Mouse (Mus musculus) kidney, postnatal 10 days (tissue): ENCODE measurements around the gene Ift140.
A peak's percentile ranks its signal among the peaks of the same experiment; 100 is the strongest.
"Not testable (repeated sequence)": the region's sequence is repeated elsewhere in the genome, so short reads cannot be mapped to it uniquely, and the experiment has no call there.

Source experiments
- DNase-seq: peaks from one replicate; pipeline ENCODE4 v3.0.0; 2021; ENCODE audit warnings: mixed read lengths

Gene Ift140

DNA sequence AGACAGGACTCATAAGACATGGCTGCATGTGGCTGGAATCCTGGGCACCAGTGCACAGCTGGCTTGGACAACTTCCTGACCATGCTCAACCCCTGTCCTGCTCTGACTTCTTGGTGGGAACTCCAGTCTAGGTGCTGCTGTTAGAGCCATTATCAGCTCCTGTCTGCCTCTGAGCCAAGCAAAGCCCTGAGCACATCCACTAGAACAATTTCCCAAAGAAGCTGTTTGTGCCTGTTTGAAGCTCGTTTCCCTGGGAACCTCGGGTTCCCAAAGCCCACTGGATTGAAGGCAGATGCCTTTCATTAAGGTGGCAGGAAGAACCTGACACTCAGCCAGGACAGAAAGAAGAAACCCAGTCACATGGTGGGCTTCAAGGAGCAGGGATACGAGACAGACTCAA, 104.5 kb downstream of the Ift140 start, which contains the start of gene Ptx4:
TSS of gene Ptx4 (plus strand) at position 355 of the 400 bp plus-strand sequence.
- no peak for DNase-seq

DNA sequence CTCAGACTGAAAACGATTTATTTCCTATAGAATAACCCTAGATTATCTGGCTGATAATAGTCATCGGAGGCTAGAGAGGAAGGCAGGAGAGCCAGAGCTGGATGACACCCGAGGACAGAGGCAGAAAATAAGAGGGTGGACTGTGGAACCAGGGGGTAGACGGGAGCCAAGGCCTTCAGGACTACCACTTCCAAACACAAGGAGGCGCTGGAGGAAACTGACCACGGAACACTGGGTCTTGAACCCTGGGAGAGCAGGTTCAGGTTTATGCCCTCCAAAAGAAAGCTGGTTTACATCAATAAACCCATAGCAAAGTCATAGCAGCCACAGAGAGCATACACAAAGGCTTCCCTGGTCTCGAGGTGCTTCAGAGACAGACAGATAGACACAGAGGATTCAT, 108.1 kb downstream of the Ift140 start:
- no peak for DNase-seq

DNA sequence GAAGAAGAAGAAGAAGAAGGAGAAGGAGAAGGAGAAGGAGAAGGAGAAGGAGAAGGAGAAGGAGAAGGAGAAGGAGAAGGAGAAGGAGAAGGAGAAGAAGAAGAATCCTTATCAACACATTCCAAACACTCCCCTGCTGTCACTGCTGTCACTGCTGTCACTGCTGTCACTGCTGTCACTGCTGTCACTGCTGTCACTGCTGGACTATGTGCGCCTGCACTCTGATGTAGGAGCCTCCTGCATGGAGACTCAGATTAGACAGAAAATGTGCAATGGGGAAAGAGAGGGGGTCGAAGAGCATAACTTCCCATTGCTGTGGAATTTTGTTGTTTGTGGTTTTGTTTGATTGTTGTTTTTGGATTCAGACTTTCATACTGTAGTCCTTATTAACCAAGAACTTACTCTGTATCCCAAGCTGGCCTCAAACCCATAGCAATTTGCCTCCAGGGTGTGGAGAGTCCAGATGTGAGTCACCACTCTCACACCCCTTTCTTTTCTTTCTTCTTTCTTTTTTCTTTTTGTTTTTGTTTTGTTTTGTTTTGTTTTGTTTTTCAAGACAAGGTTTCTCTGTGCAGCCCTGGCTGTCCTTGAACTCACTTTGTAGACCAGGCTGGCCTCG, 109.7 kb downstream of the Ift140 start:
- DNase-seq, result not testable (repeated sequence)

DNA sequence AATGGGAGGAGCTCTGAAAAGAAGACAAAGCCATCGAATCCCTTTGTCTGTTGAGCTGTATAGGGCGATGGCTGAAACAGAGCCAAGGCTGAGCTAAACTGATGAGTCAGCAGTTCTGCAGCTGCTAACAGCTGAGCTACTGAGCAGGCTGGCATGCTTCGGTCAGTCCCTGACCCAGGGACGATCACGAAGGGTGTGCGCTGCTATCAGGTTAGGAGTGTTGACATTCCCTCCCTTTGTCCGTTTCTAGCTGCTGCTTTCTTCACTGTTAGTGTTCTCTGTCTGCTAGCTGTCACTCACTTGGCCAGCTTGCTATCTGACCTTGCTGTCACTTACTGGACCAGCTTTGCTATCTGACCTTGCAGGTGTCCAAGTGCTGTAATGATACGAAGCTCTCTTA, 111.2 kb downstream of the Ift140 start:
- DNase-seq, result no peak

DNA sequence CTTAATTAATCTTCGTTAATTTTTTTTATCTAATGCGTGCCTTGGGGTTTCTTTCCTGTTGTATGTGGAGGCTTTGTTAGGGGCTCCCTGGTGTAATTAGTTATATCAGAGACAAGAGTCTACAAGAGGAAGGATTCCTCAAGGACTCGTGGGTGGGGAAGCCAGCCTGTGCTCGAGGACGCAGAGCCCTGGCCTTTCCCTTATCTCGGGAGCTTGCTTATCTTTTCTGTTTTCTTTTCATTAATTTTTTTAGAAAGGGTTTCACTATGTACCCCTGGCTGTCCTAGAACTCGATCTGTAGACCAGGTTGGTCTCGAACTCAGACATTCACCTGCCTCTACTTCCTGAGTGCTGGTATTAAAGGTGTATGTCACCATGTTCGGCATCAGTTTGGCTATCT, 111.8 kb downstream of the Ift140 start:
- DNase-seq, result no peak

DNA sequence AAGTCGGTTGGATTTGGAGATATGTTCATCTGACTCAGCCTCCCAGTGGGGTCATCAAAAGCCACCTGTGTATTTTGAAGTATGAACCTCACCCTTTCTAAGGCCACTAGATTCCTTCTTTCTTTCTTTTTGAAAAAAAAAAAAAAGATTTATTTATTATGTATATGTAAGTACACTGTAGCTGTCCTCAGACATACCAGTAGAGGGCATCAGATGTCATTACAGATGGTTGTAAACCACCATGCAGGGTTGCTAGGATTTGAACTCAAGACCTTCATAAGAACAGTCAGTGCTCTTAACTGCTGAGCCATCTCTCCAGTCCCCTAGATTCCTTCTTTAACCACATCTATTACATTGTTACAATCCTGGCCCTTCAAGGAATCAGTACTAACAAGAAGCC, 114.2 kb downstream of the Ift140 start:
- no peak for DNase-seq

DNA sequence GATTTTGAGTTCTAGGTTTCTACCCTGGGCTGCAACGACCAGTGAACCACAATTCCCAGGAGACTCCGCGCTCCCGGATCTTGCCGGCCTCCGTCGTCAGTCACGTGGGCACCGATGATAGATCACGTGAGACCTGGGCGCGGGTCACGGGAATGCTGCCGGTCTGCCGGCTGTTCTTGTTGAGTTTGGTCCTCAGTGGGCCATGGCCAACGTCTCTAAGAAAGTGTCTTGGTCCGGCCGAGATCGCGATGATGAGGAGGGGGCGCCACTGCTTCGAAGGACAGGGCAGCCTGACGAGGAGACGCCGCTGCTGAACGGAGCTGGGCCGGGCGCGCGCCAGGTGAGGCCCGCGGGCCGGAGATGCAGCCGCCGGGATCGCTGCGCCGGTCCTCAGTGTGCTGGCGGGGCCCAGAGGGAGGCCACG, 117.4 kb downstream of the Ift140 start, which contains the start of gene Clcn7:
TSS of gene Clcn7 (plus strand) at position 117 of the 424 bp plus-strand sequence.
- peak; percentile 97 for DNase-seq

DNA sequence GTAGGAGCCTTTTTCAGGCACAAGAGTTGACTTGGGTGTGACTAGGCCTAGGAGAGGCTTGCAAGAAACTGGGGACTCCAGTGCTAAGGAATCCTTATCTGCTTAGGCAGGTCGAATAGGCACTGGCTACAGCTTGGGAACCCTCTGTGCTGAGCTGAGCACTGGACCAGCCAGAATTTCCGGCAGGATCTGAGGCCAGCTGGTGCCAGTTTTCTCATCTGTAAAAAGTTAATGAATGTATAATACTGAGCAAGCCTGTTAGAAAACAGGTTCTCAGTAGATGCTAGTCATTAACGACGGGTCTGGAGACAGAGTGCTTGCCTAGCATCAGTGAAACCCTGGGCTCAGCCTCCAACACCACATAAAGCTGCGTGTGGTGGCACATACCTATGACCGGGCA, 119.7 kb downstream of the Ift140 start:
- no peak for DNase-seq

DNA sequence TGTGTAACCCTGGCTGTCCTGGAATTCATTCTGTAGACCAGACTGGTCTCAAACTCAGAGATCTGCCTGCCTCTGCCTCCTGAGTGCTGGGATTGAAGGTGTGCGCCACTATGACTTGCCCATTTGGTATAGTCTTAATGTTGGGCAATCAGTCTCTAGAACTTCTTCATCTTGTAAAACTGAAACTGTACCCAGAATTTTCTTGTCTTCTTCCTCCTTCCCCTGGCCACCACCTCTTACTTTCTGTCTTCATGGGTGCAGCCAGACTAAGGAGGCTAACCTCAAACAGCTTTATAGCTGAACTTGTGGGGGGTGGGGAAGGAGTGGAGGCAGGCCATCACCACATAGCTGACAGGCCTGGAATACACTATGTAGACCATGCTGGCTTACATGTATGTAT, 122.9 kb downstream of the Ift140 start:
- no peak for DNase-seq

DNA sequence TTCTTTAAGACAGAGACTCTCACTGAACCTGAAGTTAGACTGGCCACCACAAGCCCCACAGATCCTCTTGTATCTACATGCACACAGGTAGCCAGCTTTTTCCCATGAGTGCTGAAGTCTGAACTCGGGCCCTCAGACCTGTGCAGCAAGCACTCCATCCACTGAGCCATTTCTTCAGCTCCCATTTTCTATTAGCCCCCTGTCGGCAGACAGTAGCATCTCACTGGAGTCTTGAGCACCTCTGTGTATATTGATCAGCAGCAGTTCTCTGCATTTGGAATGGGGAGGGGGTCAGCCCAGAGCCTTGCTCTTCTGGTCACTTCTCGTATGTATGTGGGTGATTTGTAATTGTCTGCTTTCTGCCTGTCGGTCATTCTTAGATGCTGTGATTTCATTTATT, 124.1 kb downstream of the Ift140 start:
- no peak for DNase-seq
